In the genomic region with DNA sequence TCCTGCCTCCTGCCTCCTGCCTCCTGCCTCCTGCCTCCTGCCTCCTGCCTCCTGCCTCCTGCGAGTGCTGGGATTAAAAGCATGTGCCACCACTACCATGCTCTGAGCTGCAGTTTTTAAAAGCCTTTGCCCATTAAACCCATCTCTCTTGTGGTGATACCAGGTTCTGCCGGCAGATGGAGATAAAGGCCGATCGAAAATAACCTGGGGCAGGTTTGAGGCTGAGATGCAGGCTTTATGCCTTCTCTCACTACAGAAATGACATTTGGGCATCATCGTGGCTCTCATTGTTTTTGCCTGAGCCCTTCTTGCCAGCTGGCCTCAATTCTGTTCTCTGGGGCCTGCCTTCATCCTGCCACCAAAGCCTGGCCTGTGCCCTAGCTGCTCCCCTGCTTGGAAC, we compare ENCODE assay signal across 8 mouse cellular contexts. TPM values are rescaled to one million over a fixed set of nuclear protein-coding genes. Genes with fewer than 3 reads are reported as not detected.
DNase-seq lines count a peak whose midpoint lies in the region; ATAC-seq and TF ChIP-seq lines count a peak whose summit lies in the region.

No protein-coding gene starts in this region.

- H3K36me3 ChIP-seq in forebrain, postnatal 0 days (ENCODE audit: insufficient read depth): no peaks in the 10 kb centered on the region
- H3K36me3 ChIP-seq in forebrain, embryonic 15.5 days: no peaks in the 10 kb centered on the region
- no peaks in the 10 kb centered on the region for H3K36me3 ChIP-seq in liver, embryonic 14.5 days (replicated peaks; ENCODE audit: control insufficient read depth, insufficient read depth, low read depth)

- H3K4me1 ChIP-seq in forebrain, postnatal 0 days (ENCODE audit: insufficient read depth): no peaks in the 10 kb centered on the region
- no peaks in the 10 kb centered on the region for H3K4me1 ChIP-seq in forebrain, embryonic 15.5 days
- 0 out of 4 replicates have a peak, but pooled peaks cover 0 to 2% of the 10 kb centered on the region in 2 experiments for H3K4me1 ChIP-seq in liver, embryonic 14.5 days (replicated peaks; ENCODE audit: control insufficient read depth in 2 of 2, insufficient read depth in 2 of 2, low read length in 1 of 2)

- WGBS in forebrain, postnatal 0 days: 3% methylated on average over 5 of the region's 5 CpGs
- WGBS in forebrain, embryonic 15.5 days: 5% methylated on average over 5 of the region's 5 CpGs
- 8% methylated on average over 5 of the region's 5 CpGs for WGBS in liver, embryonic 14.5 days (ENCODE audit: insufficient replicate concordance)

- DNase-seq in forebrain, postnatal 0 days: peak; percentile 82
- DNase-seq in urinary bladder, postnatal 14 days (ENCODE audit: low spot score): peak; percentile 58
- no peak for DNase-seq in urinary bladder, postnatal 4 days (ENCODE audit: low spot score in 2 of 2)
- DNase-seq in cerebellum, postnatal 25 days: peak; percentile 85 to 88
- peak; percentile 71 for DNase-seq in kidney, adult 9 months
- DNase-seq in liver, embryonic 14.5 days (ENCODE audit: low read depth in 3 of 3, low spot score in 3 of 3): peak in 1 of 3 experiments; percentile 24
- DNase-seq in right cerebral cortex, postnatal 25 days: peak; percentile 52

- H3K4me3 ChIP-seq in forebrain, postnatal 0 days (ENCODE audit: low read depth, low read length): no peak overlapping the region
- H3K4me3 ChIP-seq in forebrain, embryonic 15.5 days: no peak overlapping the region
- H3K4me3 ChIP-seq in liver, embryonic 14.5 days (ENCODE audit: insufficient read depth in 1 of 2, low read depth in 2 of 2, low read length in 2 of 2): no peak overlapping the region

- H3K9ac ChIP-seq in forebrain, postnatal 0 days: no peak overlapping the region
- H3K9ac ChIP-seq in forebrain, embryonic 15.5 days (replicated peaks): no peak overlapping the region
- H3K9ac ChIP-seq in liver, embryonic 14.5 days (replicated peaks): no peak overlapping the region

- no peak overlapping the region for H3K4me2 ChIP-seq in forebrain, postnatal 0 days (ENCODE audit: low read depth)
- no peak overlapping the region for H3K4me2 ChIP-seq in forebrain, embryonic 15.5 days (replicated peaks)
- H3K4me2 ChIP-seq in liver, embryonic 14.5 days (ENCODE audit: low read depth): no peak overlapping the region

- no peaks in the 10 kb centered on the region for H3K27me3 ChIP-seq in forebrain, postnatal 0 days (ENCODE audit: insufficient read depth, low read length)
- no peaks in the 10 kb centered on the region for H3K27me3 ChIP-seq in forebrain, embryonic 15.5 days
- H3K27me3 ChIP-seq in liver, embryonic 14.5 days (ENCODE audit: control insufficient read depth, insufficient read depth, low read length): no peaks in the 10 kb centered on the region

- ATAC-seq in forebrain, postnatal 0 days: peak; percentile 65
- no peak for ATAC-seq in forebrain, embryonic 15.5 days (replicated peaks)
- no peak for ATAC-seq in liver, embryonic 14.5 days (ENCODE audit: insufficient read depth)

- no peak for TF ChIP-seq EP300 in liver, embryonic 14.5 days (IDR thresholded peaks at IDR 0.05; ENCODE audit: low read depth)

- H3K9me3 ChIP-seq in forebrain, postnatal 0 days (ENCODE audit: low read length): no peaks in the 10 kb centered on the region
- no peaks in the 10 kb centered on the region for H3K9me3 ChIP-seq in forebrain, embryonic 15.5 days
- H3K9me3 ChIP-seq in liver, embryonic 14.5 days (ENCODE audit: control insufficient read depth, low read length): no peaks in the 10 kb centered on the region

- no peak overlapping the region for H3K27ac ChIP-seq in forebrain, postnatal 0 days (ENCODE audit: low read depth, low read length)
- H3K27ac ChIP-seq in forebrain, embryonic 15.5 days (replicated peaks): no peak overlapping the region
- H3K27ac ChIP-seq in liver, embryonic 14.5 days: no peak overlapping the region

- TF ChIP-seq CTCF in forebrain, postnatal 0 days (IDR thresholded peaks at IDR 0.05; ENCODE audit: low read depth): peak; percentile 79
- TF ChIP-seq CTCF in liver, embryonic 14.5 days (IDR thresholded peaks at IDR 0.05; ENCODE audit: low read depth): peak; percentile 55

RNA-seq across cellular contexts. Expression of gene Defb23, which starts 14.2 kb away (rescaled TPM):
- total RNA-seq in forebrain, postnatal 0 days (2014; rRNA removed): not detected in 2 replicates
- polyA plus RNA-seq in forebrain, postnatal 0 days (2015; fragmentation: Nextera tagmentation; extraction: Ambion mirVana): not detected in 2 replicates
- polyA plus RNA-seq in forebrain, embryonic 15.5 days (2015; fragmentation: Nextera tagmentation; extraction: Ambion mirVana): not detected in 2 replicates
- polyA plus RNA-seq in liver, embryonic 14.5 days (2012; rRNA removed): not detected in 2 replicates
- polyA plus RNA-seq in liver, embryonic 14.5 days (2014; fragmentation: Nextera tagmentation; extraction: Ambion mirVana): not detected in 2 replicates

RNA-seq across cellular contexts. Expression of gene Defb20, which starts 26.6 kb away (rescaled TPM):
- not detected in 2 replicates for total RNA-seq in forebrain, postnatal 0 days (2014; rRNA removed)
- not detected in 2 replicates for polyA plus RNA-seq in forebrain, postnatal 0 days (2015; fragmentation: Nextera tagmentation; extraction: Ambion mirVana)
- polyA plus RNA-seq in forebrain, embryonic 15.5 days (2015; fragmentation: Nextera tagmentation; extraction: Ambion mirVana): not detected in 2 replicates
- not detected in 2 replicates for polyA plus RNA-seq in liver, embryonic 14.5 days (2012; rRNA removed)
- polyA plus RNA-seq in liver, embryonic 14.5 days (2014; fragmentation: Nextera tagmentation; extraction: Ambion mirVana): not detected in 2 replicates

RNA-seq across cellular contexts. Expression of gene 6820408C15Rik, which starts 34.9 kb away (rescaled TPM):
- 2.3 and 5.0 TPM in 2 replicates for total RNA-seq in forebrain, postnatal 0 days (2014; rRNA removed)
- 5.6 and 6.4 TPM in 2 replicates for polyA plus RNA-seq in forebrain, postnatal 0 days (2015; fragmentation: Nextera tagmentation; extraction: Ambion mirVana)
- 2.1 and 3.7 TPM in 2 replicates for polyA plus RNA-seq in forebrain, embryonic 15.5 days (2015; fragmentation: Nextera tagmentation; extraction: Ambion mirVana)
- polyA plus RNA-seq in liver, embryonic 14.5 days (2012; rRNA removed): 0.15 and 0.19 TPM in 2 replicates
- polyA plus RNA-seq in liver, embryonic 14.5 days (2014; fragmentation: Nextera tagmentation; extraction: Ambion mirVana): 0.11 and 0.23 TPM in 2 replicates

RNA-seq across cellular contexts. Expression of gene Zcchc3, which starts 35.4 kb away (rescaled TPM):
- total RNA-seq in forebrain, postnatal 0 days (2014; rRNA removed): 10.5 and 16.4 TPM in 2 replicates
- 13.5 and 15.4 TPM in 2 replicates for polyA plus RNA-seq in forebrain, postnatal 0 days (2015; fragmentation: Nextera tagmentation; extraction: Ambion mirVana)
- polyA plus RNA-seq in forebrain, embryonic 15.5 days (2015; fragmentation: Nextera tagmentation; extraction: Ambion mirVana): 18.7 TPM in 2 replicates
- polyA plus RNA-seq in liver, embryonic 14.5 days (2012; rRNA removed): 7.6 and 9.1 TPM in 2 replicates
- 8.7 and 10.7 TPM in 2 replicates for polyA plus RNA-seq in liver, embryonic 14.5 days (2014; fragmentation: Nextera tagmentation; extraction: Ambion mirVana)

RNA-seq across cellular contexts. Expression of gene Defb22, which starts 39.7 kb away (rescaled TPM):
- total RNA-seq in forebrain, postnatal 0 days (2014; rRNA removed): not detected in 2 replicates
- polyA plus RNA-seq in forebrain, postnatal 0 days (2015; fragmentation: Nextera tagmentation; extraction: Ambion mirVana): not detected in 2 replicates
- not detected in 2 replicates for polyA plus RNA-seq in forebrain, embryonic 15.5 days (2015; fragmentation: Nextera tagmentation; extraction: Ambion mirVana)
- not detected in 2 replicates for polyA plus RNA-seq in liver, embryonic 14.5 days (2012; rRNA removed)
- polyA plus RNA-seq in liver, embryonic 14.5 days (2014; fragmentation: Nextera tagmentation; extraction: Ambion mirVana): not detected in 2 replicates

Comparison
In these comparisons a context has a peak if more than half of its experiments do, and no peak if none do; other contexts are left out.
1. DNase-seq: peak in forebrain, postnatal 0 days (single experiment), urinary bladder, postnatal 14 days (single experiment), cerebellum, postnatal 25 days (2 of 2), kidney, adult 9 months (single experiment) and right cerebral cortex, postnatal 25 days (single experiment); none in urinary bladder, postnatal 4 days (0 of 2).